Mouse (Mus musculus) ES-E14 (cell line): ENCODE results near the gene Elavl4. TPM values are rescaled to one million over a fixed set of nuclear protein-coding genes. Genes with fewer than 3 reads are reported as not detected.

Experiments
- DNase-seq: peaks from one replicate; pipeline ENCODE4 v3.0.0-alpha.2; 2013; ENCODE audit warnings: low read depth, low spot score
- H3K27ac ChIP-seq: 2 replicates; pipeline ENCODE4 v1.5.1; 2012; ENCODE audit warnings: low read depth, mild to moderate bottlenecking, low read length, moderate library complexity, mixed read lengths; ENCODE audit not compliant: poor library complexity, insufficient read depth, severe bottlenecking
- H3K36me3 ChIP-seq: 2 replicates; pipeline ENCODE4 v1.6.1; 2012; ENCODE audit warnings: mild to moderate bottlenecking, low read length, moderate library complexity, mixed read lengths; ENCODE audit not compliant: control insufficient read depth, poor library complexity, insufficient read depth, severe bottlenecking
- H3K4me1 ChIP-seq, 2 experiments: fragments of 150-350 bp in 1 of 2; sonication (generic) in 1 of 2; 2 replicates each; pipeline ENCODE4 v1.6.1; 2012; ENCODE audit warnings: low read length in 2 of 2, mild to moderate bottlenecking in 1 of 2, mixed read lengths in 1 of 2; ENCODE audit not compliant: control insufficient read depth in 2 of 2, insufficient read depth in 2 of 2, poor library complexity in 1 of 2
- H3K4me3 ChIP-seq, 2 experiments: fragments of 150-350 bp in 1 of 2; sonication (generic) in 1 of 2; 2 replicates each; pipeline ENCODE4 v1.5.1; 2012; ENCODE audit warnings: low read length in 2 of 2, low read depth in 1 of 2, mild to moderate bottlenecking in 1 of 2, mixed read lengths in 1 of 2; ENCODE audit not compliant: insufficient read depth in 1 of 2, poor library complexity in 1 of 2, severe bottlenecking in 1 of 2
- H3K9ac ChIP-seq: 2 replicates; pipeline ENCODE4 v1.6.1; 2012; ENCODE audit warnings: low read depth, mild to moderate bottlenecking, low read length, mixed read lengths; ENCODE audit not compliant: poor library complexity, insufficient read depth, severe bottlenecking
- H3K9me3 ChIP-seq: fragments of 150-350 bp; sonication (generic); 2 replicates; pipeline ENCODE4 v1.6.1; 2012; ENCODE audit warnings: low read depth, mild to moderate bottlenecking, low read length; ENCODE audit not compliant: control insufficient read depth, insufficient read depth
- CHD2 ChIP-seq: IDR thresholded peaks from 2 replicates; pipeline ENCODE4 v1.6.1; 2014; ENCODE audit warnings: mild to moderate bottlenecking, low read depth, low read length, inconsistent platforms
- HCFC1 ChIP-seq: IDR thresholded peaks from 2 replicates; pipeline ENCODE4 v1.6.1; 2012; ENCODE audit warnings: low read length, inconsistent platforms, borderline replicate concordance; ENCODE audit not compliant: insufficient read depth
- MAFK ChIP-seq: IDR thresholded peaks from 2 replicates; pipeline ENCODE4 v1.6.1; 2014; ENCODE audit warnings: mild to moderate bottlenecking, low read depth, low read length, inconsistent platforms; ENCODE audit not compliant: insufficient read depth
- ZC3H11A ChIP-seq: IDR thresholded peaks from 2 replicates; pipeline ENCODE4 v1.6.1; 2012; ENCODE audit warnings: low read depth, mild to moderate bottlenecking, inconsistent platforms, low read length, borderline replicate concordance
- ZNF384 ChIP-seq: IDR thresholded peaks from 2 replicates; pipeline ENCODE4 v1.6.1; 2012; ENCODE audit warnings: low read depth, low read length, inconsistent platforms
- in situ Hi-C, 2 experiments: fragments of 600-800 bp; cut with MboI; formaldehyde crosslinking; loops; one replicate each; pipeline ENCODE4 v1.15.1; 2025; ENCODE audit warnings: low sequenced_read_pairs in 2 of 2, inconsistent platforms in 1 of 2; ENCODE audit not compliant: unreplicated experiment in 2 of 2
- total RNA-seq: library from RNA; depleted of rRNA; stranded (reverse); fragments of 300-350 nt; gene quantifications from 2 replicates; pipeline ENCODE4 v1.2.3, GENCODE M21; 2012

Elavl4 gene
- total RNA-seq, 1 experiment: 1.8 TPM

DNA sequence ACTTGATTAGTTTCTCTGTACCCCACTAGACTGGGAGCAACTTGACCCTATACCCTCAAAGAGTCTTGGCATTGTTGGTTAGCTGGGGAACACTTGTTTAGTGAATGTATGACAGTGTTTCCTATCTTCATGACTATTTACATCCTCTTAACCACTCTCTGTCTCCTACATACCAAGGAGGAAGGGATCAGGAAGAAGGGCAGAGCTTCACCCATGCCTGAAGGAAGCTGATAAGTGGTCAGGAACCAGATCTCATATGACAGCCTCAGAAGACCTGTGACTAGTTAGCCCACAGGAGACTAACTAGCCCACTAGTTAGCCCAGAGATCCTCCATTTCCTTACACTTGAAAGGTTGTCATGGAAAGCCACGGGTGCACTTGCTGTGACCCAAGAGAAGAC lies 117.2 kb downstream of the Elavl4 start:
- Histone ChIP-seq H3K9ac (no peak overlapping the region), H3K9me3 (no peaks in the 10 kb centered on the region), H3K27ac (no peak overlapping the region), H3K4me1 (no peaks in the 10 kb centered on the region), H3K4me3 (no peak overlapping the region), H3K36me3 (no peaks in the 10 kb centered on the region)
- no peak for TF ChIP-seq ZNF384
- no peak for TF ChIP-seq ZC3H11A
- no peak for TF ChIP-seq MAFK
- no peak for TF ChIP-seq CHD2
- no peak for TF ChIP-seq HCFC1
- no peak for DNase-seq
- in situ Hi-C loops: no loop called here

GRCm38 (mm10) chr4:110232327-110232726 lies 119.4 kb downstream of the Elavl4 start:
- TF ChIP-seq ZC3H11A (no peak), CHD2 (no peak), HCFC1 (no peak)
- Histone ChIP-seq H3K9me3 (no peaks in the 10 kb centered on the region), H3K4me3 (no peak overlapping the region), H3K9ac (no peak overlapping the region), H3K27ac (no peak overlapping the region), H3K4me1 (no peaks in the 10 kb centered on the region), H3K36me3 (no peaks in the 10 kb centered on the region)
- no peak for DNase-seq
- in situ Hi-C loops: no loop called here

- TF ChIP-seq MAFK (no peak), ZNF384 (no peak), CHD2 (no peak), HCFC1 (no peak), ZC3H11A (no peak)
- H3K9me3 ChIP-seq: no peaks in the 10 kb centered on the region
- no peak overlapping the region for H3K27ac ChIP-seq
- H3K4me1 ChIP-seq: no peaks in the 10 kb centered on the region
- no peaks in the 10 kb centered on the region for H3K36me3 ChIP-seq
- no peak overlapping the region for H3K9ac ChIP-seq
- H3K4me3 ChIP-seq: no peak overlapping the region
- DNase-seq: no peak
- in situ Hi-C loops: no loop called here
Measured at GRCm38 (mm10) chr4:110231799-110232198, 119.9 kb downstream of the Elavl4 start.

- H3K27ac ChIP-seq: no peak overlapping the region
- H3K9ac ChIP-seq: no peak overlapping the region
- H3K36me3 ChIP-seq: no peaks in the 10 kb centered on the region
- H3K9me3 ChIP-seq: no peaks in the 10 kb centered on the region
- TF ChIP-seq ZNF384: no peak
- no peak for TF ChIP-seq CHD2
- TF ChIP-seq ZC3H11A: no peak
- TF ChIP-seq HCFC1: no peak
- no peak for TF ChIP-seq MAFK
- in situ Hi-C loops: no loop called here
- H3K4me1 ChIP-seq: no peaks in the 10 kb centered on the region
- DNase-seq: no peak
- no peak overlapping the region for H3K4me3 ChIP-seq
Measured at GRCm38 (mm10) chr4:110229652-110230051, 122.1 kb downstream of the Elavl4 start.

DNA sequence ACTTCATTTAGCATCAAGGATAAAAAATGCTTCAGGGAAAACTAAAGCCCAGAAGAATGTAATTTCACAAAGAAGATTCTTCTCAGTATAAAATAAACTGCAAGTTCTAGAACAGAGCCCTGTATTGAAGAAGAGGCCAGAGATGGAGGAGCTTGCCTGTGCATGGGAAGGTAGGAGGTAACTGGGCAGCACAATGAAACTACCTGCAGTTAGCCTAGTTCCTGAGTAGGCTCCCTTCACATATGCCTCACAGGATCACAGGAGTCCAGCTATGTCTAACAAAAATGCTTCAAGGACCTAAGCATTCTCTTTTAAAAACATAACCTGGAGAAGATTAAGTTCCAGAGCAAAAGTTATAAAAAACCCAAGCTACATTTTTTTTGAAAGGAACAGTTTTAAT lies 122.5 kb downstream of the Elavl4 start:
- in situ Hi-C loops: no loop called here
- DNase-seq: no peak

More for the DNA sequence above, 122.5 kb downstream of the Elavl4 start:
- H3K4me1 ChIP-seq: no peaks in the 10 kb centered on the region
- no peaks in the 10 kb centered on the region for H3K9me3 ChIP-seq
- TF ChIP-seq ZC3H11A (no peak), ZNF384 (no peak), HCFC1 (no peak), CHD2 (no peak), MAFK (no peak)
- H3K36me3 ChIP-seq: no peaks in the 10 kb centered on the region
- no peak overlapping the region for H3K27ac ChIP-seq
- H3K4me3 ChIP-seq: no peak overlapping the region
- no peak overlapping the region for H3K9ac ChIP-seq
